Mouse (Mus musculus): Measurements from ENCODE around the gene Lipc.

DNA sequence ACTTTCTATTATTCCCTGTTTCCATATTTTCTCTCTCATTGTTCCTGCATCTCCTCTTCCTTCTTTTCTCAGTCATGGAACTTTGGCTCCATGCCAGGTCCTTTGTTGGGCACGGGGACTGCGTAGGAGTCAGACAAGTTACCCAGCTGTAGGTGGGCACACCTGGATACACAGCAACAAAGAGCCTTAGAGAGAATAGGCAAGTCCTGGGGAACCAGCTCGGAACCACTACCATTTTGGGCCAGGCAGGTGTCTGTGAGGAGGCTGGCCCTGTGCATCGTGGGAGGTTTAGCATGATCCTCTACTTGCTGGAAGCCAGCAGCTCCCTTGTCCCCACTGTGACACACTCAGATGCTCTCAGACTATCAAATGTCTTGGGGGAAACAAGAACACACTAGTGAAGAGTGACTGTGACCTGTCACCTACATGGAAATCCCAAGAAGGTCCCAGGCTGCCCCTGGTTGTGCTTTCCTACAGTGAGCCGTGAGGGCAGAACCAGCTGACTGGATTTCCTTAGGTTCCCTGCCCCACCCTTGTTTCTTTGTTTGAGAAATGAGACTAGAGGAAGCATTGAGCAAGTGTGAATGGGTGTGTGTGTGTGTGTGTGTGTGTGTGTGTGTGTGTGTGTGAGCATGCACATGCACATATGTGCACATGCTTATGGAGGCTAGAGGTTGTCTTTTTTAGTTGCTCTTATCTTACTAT, 82.7 kb downstream of the Lipc start:
- no peak for TF ChIP-seq CTCF (IDR thresholded peaks at IDR 0.05; ENCODE audit: low read depth, low read length)
- no peak for TF ChIP-seq GATA2 (IDR thresholded peaks at IDR 0.05; ENCODE audit: borderline replicate concordance, low read depth, low read length)
- no peak for TF ChIP-seq TAL1 (conservative IDR thresholded peaks at IDR 0.05; ENCODE audit: low read depth, low read length)
- no peak for TF ChIP-seq GATA1 (IDR thresholded peaks at IDR 0.05; ENCODE audit: borderline replicate concordance, low read length)
- no peak for TF ChIP-seq POLR2AphosphoS5 (IDR thresholded peaks at IDR 0.05; ENCODE audit: insufficient replicate concordance, low read depth, low read length)
